Mouse (Mus musculus): ENCODE measurements around the gene Tcap.

The Tcap gene

GRCm38 (mm10) chr11:98355732-98356299 is 27.8 kb upstream of the Tcap start:
- peak; percentile 70 for DNase-seq (ENCODE audit: low spot score)

GRCm38 (mm10) chr11:98356625-98357394 is 26.8 kb upstream of the Tcap start:
- DNase-seq (ENCODE audit: low spot score) = peak; percentile 32

DNA sequence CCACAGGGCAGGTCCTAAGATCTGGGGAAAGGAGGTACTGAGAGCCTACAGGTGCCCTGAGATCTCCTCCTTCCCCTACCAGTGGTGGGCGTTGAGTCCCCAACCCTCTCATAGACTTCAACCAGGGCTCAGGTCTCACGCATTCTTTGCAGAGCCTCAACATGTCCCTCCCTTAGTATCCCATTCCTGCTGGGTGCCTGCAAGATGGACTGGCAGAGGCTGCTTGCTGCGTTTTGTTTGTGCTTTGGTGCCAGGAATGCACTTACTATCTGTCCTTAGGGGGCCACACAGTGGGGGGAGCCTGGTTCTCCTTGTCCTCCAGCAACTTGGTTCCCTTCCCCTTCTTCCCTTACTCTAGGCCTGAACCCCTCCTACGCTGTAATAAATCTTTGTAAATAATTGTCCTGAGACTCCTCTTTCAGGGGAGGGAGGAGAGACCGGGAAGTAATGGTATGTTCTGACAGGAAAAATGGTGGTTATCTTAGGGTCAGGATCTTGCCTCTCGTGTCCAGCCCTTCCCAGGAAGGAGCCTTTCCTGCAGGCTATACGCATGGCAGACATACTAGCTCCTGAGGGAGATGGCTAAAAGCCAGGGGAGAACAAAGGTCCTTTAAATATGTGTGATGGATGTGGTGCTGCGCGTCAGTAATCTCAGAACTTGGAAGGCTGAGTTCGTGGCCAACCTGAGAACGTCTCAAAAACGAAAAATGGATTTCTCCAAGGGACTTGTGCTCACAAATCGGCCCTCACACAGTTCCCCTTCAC is 26.0 kb upstream of the Tcap start:
- no peak for DNase-seq (ENCODE audit: low spot score)

DNA sequence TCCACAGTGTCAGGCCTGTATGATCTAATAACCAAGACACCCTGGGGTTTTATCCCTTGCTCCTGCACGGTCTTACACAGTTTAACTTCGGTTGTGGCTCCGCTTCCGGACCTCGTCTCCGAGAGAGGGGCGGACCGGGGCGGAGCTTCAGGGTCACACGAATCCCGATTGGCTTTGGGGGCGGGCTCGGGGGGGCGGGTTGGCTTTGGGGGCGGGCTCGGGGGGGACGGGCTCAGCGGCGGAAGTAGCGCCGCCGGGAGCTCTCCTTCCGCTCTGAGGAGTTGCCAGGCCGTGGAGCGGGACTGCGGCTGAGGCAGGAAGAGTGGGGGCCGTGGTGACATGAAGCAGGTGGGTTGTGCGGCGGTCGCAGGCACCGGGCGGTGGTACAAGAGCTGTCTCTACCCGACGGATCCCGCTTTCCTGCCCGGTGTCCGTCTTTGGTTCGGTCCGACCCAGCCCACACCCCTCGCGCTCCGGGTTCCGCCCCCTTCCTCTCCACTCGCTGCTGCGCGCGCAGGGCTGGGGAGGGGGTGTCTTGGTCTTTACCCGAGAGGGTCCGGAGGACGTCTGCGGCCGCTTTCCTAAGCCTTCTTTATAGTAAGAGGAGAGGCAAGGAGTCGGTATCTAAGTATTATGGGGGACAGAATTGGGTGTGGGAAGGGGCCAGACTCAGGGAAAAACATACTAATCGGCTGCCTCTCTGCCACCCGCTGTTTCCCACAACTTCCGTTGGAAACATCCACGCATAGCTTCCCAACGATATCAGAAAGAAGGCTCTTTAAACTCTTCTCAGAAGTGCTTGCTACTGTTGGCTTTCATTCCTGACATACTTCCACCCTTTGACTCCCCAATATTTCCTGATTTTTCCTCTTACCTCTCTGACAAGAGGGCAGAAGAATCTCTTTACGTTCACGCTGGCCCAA is 25.2 kb upstream of the Tcap start, which contains the start of gene Stard3:
TSS of gene Stard3 (plus strand) at position 208 of the 923 bp plus-strand sequence.
- DNase-seq (ENCODE audit: low spot score) = peak; percentile 95

DNA sequence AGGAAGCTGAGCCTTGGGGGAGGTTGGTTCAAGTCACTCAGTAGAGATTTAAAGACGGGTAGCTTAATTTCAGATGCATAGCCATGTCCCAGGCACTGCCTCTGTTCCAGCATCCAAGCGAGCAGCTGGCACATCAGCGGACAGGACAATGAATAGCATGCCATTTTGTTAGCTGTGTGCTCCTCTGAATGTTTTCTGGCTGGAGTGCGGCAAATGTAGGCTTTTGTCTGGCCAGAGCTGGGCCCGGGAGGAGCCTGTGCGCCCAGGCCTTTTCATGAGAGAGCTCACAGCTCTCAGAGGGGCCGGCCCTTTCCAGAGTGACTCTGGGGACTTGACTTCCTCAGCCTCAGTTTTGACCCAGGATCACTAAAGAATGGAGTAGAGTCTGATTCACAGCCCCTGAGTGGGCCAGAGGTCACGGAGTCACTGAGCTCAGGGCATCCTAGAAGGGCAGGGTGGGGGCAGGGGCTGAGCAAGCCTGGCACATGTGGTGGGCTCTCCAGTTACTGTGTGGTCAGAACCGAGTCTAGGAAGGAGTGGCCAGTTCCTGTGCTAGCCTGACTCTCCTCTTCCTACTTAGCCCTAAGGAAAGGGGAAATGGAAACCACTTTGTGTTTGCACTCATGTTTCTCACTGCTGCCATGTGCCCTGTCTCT is 22.6 kb upstream of the Tcap start:
- DNase-seq (ENCODE audit: low spot score) = no peak

DNA sequence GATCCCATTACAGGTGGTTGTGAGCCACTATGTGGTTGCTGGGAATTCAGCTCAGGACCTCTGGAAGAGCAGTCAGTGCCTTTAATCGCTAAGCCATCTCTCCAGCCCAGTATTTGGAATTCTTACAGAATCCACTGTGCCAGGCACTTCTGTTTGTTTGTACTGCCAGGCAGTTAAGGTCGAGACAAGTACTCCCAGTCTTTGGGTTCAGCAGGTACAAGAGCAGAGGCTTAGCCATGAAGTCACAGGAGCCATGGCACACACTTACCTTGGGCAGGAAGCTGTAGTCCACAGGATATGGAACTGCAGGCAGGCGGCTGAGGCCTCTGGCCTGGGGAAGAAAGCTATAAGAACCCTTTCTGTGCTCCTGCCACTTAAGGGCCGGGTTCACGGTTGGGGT is 19.8 kb upstream of the Tcap start:
- DNase-seq (ENCODE audit: low spot score) = no peak

- DNase-seq (ENCODE audit: low spot score) = no peak
These were observed 19.2 kb upstream of the Tcap start for GRCm38 (mm10) chr11:98364410-98364809.

GRCm38 (mm10) chr11:98366290-98366689 is 17.3 kb upstream of the Tcap start:
- no peak for DNase-seq (ENCODE audit: low spot score)

GRCm38 (mm10) chr11:98367171-98367862 is 16.3 kb upstream of the Tcap start:
- no peak for DNase-seq (ENCODE audit: low spot score)

DNA sequence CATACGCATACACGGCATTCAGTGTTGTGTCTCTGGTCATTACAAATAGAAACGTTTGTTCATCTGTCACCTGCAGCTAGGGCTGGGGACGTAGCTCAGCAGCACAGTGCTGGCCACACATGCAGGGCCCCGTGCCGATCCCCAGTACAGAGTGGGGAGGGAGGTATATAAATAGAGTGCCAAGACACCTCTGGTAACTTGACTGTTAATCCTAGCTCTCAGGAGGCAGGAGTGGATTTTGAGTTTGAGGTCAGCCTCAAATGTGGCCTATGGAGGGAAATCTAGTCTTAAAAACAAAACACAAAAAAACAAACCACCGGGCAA is 15.8 kb upstream of the Tcap start:
- no peak for DNase-seq (ENCODE audit: low spot score)

DNA sequence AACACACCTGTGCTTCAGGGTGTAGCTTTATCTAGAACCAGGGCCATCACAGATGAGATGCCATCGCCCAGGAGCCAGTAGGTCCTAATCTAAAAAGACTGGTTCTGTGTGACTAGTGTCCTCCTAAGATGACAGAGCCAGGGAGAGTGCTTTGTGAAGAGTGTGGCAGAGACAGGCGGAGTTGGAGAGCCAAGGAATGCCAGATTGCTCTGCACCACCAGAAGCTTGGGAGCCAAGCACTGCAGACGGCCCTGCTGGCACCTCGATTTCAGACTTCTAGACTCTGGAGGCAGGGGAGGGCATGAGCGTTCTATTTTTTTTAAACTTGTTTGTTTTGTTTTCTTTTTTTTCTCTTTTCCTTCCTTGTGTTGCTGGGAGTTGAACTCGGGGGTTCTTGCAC is 14.3 kb upstream of the Tcap start:
- no peak for DNase-seq (ENCODE audit: low spot score)

GRCm38 (mm10) chr11:98370588-98370987 is 13.0 kb upstream of the Tcap start:
- no peak for DNase-seq (ENCODE audit: low spot score)

- no peak for DNase-seq (ENCODE audit: low spot score)
These were observed 11.9 kb upstream of the Tcap start for GRCm38 (mm10) chr11:98371556-98372240.

DNA sequence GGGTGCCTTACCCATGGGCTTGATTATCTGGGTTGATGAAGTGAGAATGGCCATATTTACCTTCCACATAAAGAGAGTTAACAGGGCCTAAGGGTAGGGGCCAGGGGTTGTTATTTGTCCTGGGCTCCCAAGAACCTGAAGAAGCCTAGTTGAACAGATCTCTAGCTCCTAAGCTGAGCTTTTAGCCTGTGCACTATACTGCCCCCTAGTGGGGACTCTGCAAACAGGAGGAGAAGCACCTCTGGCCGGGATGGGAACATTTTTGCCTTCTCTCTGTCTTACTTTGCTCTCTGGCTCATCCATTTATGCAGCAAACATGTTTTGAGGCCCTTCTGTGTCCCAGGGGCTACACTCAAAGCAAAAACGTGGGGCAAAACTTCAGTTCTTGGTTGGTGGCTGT is 11.2 kb upstream of the Tcap start:
- DNase-seq (ENCODE audit: low spot score) = peak; percentile 80

- no peak for DNase-seq (ENCODE audit: low spot score)
These were observed 10.4 kb upstream of the Tcap start for GRCm38 (mm10) chr11:98373244-98373643.

DNA sequence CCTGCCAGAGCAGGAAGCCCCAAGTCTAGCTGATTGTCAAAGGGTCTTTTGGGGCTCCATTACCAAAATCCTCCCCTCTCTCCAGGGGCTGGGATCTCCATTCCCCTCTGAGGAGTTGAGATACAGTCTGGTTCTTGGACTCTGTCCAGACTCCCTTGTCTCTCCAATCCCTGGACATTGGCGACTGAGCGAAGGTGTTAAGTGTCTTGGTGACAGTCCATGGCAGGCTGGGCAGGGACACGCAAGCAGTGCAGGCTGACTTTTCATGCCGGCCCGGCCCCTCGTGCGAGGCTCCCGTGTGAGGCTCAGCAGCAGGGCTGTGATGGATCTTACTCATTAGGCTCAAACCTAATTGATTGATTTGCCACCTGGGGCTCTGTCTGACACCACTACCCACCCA is 9.3 kb upstream of the Tcap start:
- no peak for DNase-seq (ENCODE audit: low spot score)

- no peak for DNase-seq (ENCODE audit: low spot score)
These were observed 6.9 kb upstream of the Tcap start for GRCm38 (mm10) chr11:98376756-98377155.

GRCm38 (mm10) chr11:98377787-98378186 is 5.8 kb upstream of the Tcap start:
- DNase-seq (ENCODE audit: low spot score) = no peak

- DNase-seq (ENCODE audit: low spot score) = no peak
These were observed 4.2 kb upstream of the Tcap start for GRCm38 (mm10) chr11:98379379-98379778.

- DNase-seq (ENCODE audit: low spot score) = no peak
These were observed 3.5 kb upstream of the Tcap start for GRCm38 (mm10) chr11:98380106-98380505.
